Mouse (Mus musculus) hindlimb bud, embryonic 11.5 days (tissue): Measurements from ENCODE around the gene Rcan2.
"Not testable (repeated sequence)": the region's sequence is repeated elsewhere in the genome, so short reads cannot be mapped to it uniquely, and the experiment has no call there.

Source experiments
- DNase-seq: peaks from one replicate; pipeline ENCODE4 v3.0.0-alpha.2; 2012; ENCODE audit warnings: low read depth, low spot score; ENCODE audit errors: extremely low spot score

Gene Rcan2

DNA sequence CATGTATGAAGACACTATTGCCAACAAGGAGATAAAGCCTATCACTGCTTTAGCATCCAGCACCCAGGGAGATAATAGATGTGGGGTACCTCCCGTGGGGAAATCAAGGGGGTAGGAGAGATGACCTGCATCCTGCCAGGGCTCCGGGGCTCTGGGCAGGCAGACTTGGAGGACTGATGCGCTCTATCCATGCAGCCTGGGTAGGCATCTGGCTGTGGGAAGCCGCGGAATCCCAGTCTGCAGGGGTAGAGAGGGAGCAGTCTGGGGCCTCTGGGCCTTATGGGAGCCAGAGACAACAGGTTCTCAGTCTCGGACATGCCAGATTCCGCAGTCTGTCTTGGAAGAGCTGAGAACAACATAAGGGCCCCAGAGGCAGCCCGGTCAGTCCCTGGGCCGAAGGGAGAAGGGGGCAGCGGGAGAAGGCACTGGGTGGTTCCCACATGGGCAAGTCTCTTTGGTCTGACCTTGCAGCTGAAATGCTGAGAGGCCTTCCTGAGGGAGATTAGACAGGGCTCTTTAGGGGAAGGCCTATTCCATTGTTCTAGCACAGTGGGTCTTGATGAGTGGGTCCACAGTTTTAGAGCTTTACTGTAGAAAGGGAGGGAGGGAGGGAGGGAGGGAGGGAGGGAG, 23.7 kb downstream of the Rcan2 start:
- no peak for DNase-seq

DNA sequence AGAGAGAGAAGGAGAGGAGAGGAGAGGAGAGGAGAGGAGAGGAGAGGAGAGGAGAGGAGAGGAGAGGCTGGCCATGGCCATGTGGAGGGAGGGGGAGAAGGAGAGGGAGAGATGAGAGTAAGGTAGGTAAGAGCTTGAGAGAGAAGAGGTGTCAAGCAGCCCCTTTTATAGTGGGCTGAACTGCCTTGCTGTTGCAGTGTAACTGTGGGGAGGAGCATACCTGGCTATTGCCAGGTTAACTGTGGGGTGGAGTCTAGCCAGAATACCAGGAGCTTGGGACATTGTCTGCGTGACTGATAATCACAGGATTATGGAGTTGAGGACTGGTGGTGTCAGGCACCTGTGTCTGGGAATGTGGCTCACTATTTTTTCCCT, 24.2 kb downstream of the Rcan2 start:
- not testable (repeated sequence) for DNase-seq

DNA sequence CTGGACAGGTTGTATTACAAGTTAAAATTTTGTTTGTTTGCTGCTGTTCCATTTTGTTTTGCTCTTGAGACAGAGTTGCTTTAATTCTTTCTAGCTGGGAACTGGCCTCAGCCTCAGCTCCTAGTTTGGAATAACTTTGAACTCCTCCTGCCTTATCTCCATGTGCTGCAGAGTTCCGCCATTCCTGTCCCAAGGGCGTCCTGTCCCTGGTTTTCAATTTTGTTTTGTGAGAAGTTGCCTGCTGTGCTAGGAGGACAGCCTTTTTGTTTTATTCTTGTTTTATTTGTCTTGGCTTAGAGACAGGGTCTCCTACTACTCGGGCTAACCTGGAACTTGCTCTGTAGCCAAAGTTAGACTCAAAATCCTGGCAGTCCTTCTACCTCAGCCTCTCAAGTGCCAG, 26.1 kb downstream of the Rcan2 start:
- DNase-seq: no peak

DNA sequence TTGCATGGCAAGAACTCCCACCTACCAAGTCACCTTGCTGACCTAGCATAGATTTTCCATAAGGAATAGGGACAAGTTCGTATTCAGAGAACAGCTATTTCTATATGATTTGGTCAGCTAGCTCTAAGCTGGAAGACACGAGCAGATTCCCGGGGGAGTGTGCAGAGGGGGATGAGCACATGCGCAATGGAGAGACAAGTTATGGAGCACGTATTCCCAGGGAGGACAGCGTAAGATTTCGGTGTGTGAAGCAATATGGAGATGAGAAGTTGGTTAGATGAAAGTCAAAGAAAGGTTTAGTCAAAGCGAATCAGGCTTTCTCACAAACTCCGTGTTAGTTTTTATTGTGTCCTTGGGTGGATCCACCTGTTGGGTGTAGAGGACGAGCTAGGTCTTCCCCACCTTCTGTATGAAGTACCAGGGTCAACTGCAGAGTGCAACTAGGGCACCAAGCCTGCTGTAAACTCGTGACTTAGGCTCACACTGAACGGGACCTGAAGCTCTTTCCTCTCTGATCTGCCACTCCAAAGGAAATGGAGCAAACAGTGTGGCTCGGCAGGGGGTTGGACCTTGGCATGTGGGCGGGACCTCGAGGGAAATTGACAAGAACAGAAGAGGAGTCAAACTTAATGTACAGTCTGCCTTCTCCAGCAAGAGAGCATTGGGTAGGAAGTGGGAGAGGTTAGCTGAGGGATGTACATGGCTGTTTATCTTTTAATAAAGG, 31.4 kb downstream of the Rcan2 start:
- no peak for DNase-seq

DNA sequence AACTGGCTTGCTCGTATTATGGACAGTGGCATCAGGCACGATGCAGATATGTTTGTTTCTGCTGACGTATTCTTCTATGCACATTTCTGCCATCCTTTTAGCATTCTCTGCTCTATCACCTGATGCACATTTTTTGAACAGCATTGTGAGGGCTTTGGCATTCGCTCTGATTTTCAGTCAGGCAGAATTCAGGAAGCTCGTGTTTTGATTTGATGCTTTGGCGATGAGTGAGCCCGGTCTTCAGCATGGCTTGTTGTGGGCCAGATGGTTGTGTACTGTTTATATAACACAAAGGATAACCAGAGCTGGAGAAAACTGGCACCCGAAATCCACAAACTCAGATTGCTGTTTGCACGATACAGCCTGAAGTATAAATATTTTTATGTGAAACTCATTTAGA, 39.1 kb downstream of the Rcan2 start:
- DNase-seq: no peak

DNA sequence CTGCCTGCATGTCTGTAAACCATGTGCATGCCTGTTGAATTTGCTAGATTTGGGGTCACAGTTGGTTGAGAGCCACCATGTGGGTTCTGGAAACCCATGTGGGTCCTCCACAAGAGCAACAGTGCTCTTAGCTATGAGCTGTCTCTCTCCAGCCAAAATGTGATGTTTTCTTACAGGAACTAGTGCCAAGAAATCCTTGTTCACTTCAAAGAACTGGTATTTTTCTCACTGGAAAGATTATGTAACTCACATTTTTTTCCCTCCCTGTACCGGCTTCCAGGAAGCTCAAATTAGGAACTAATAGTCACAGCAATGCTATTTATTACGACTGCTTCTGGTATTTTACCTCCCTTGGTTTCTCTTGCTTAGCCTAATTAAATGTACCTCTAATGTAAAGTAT, 45.6 kb downstream of the Rcan2 start:
- no peak for DNase-seq

DNA sequence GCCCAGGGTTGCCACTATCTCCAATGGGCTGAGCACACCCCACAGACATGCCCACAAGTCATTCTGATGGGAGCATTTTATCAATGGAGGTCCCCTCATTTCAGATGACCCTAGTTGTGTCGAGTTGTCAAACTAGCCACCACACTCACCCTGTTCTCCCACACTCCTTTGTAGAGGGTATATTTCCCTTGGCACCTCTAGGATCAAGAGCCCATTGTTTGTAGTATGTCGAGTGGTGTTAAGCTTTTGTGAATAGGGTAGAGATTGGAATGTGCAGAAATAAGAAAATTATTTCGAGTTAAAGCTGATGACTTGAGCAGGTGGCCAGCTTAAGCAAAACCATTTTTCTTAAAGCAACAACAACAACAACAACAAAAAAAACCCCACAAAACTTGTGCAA, 47.8 kb downstream of the Rcan2 start:
- no peak for DNase-seq

DNA sequence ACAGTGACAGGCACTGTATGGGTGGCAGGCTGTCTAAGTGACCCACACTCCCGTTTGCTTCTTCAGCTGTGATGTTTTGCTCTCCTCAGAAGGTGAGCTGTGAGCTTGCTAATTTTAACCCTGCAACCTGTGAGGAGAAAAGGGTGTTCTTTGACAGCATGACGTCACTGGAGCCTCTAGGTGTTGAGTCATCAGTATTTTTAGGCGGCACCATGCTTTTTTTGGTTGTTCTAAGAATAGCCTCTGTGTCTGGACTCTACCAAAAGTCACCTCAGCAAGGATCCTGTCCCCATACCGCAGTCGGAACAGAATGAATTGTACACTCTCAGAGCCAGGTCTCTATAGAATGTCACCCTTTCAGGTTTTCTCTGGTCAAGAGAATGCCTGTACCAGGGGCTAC, 54.0 kb downstream of the Rcan2 start:
- DNase-seq: no peak

DNA sequence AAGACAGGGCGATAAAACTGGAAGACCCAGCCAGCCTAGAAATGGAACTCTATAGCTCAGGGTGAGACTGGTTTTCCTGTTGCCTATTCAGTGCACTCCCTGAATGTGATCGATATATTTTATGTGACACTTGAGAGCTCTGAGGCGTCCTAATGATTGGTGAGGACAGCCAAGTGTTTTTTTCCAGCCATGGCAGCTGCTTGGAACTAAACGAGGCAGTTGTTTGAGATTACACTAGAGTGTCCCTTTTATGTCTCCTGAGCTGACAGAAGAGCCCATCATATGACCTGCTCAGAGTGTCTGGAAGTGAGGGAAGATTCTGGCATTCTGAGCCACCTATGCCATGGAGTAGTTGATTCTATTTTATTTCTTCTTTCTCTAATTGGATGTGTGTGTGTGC, 54.9 kb downstream of the Rcan2 start:
- no peak for DNase-seq

DNA sequence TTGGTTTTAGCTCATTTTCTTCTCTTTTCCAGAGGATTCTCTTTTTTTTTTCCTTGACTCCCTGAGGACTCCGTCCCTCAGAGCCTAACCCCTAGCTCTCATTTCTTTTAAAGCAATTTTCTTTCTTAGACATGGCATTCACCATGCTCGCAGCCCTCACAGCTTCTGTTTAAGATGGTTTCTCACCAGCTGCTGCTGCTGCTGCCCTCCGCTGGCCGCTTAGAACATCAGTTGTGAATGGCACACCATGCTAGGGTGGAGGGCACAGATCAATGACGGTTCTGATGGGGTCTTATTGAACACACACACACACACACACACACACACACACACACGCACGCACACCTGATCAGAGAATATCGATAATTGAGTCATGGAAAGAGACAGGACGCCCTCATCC, 67.7 kb downstream of the Rcan2 start:
- no peak for DNase-seq

DNA sequence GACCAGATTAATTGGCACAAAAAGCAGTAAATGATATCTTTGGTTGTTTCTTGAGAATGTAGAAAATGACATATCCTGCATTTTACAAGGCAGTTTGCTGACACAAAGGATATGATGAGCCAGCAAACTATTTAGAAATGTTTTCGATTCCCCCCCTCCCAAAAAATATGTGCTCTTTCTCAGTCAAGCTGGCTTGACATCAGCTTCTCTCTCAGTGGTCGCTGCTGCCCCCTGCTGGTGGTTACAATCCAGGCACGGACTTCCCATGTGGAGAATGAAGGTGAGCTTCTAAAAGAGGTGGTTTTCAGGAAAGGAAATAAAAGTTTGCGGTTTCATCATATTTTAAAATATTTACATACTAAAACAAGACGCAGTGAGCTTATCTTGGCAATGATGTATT, 68.5 kb downstream of the Rcan2 start:
- DNase-seq: peak; percentile 12

DNA sequence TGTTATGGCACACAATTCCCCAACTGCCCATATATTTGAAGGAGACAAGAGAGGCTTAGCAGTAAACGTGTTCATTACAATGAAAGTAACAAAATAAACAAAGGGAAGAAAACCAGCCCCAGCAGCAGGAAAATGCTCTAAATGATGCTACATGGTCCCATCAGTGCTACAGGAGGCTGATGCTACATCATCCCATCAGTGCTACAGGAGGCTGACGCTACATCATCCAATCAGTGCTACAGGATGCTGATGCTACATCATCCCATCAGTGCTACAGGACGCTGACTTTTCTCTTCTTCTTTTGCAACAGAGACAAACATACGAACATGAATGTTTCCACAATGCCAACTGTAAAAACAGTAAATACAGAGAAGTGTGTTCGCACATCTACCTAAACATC, 73.3 kb downstream of the Rcan2 start:
- no peak for DNase-seq

DNA sequence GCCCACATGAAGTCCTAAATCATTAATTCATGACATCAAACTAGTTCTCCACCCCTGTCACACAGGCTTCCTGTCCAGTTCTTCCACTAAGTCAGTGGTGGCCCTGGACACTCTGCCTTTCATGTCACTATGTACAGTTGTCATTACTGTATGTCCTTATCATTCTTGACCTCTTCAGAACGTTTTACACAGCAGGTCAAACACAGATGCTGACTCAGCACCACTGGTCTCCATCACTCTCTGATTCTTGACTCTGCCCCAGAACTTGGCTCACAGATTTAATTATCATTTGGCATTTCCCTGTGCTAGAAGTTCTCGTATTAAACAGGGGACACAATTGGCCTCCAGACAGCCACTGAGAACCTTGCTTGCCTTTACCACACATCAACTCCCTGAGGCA, 76.3 kb downstream of the Rcan2 start:
- no peak for DNase-seq

DNA sequence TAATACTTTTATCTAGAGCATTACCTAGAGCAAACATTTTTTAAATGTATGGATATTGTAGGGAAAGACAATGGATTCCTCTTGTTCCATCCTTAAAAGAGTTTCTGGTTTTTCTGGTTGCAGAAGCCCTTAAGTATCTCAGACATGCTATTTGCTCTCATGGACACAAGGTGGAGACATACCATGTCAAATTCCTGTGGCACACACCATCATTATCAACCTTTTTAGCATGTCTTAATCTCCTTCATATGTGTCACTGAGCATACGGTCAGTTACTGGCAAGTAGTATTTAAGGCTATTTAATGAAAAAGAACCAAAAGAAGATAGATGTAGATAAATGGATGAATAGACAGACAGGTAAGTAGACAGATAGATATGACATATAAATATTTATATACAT, 81.9 kb downstream of the Rcan2 start:
- DNase-seq: peak; percentile 35

DNA sequence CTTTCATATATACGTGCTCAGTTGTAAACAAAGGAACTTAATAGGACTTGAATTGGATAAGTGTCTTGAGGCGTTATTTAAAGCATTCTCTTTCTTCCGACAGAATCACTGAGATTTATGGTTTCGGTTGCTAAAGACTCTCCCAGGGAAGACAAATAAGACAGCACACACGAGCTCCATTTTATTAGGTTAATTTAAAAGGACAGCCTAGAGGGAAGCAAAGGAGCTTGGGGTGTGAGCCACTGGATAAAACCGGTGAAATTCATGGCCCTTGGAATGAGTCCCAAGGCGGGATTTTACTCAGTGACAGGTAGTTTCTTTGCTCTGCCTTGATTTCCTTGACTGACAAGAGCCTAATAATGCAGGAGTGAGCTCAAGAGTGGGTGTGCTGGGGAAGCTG, 85.1 kb downstream of the Rcan2 start:
- DNase-seq: no peak

DNA sequence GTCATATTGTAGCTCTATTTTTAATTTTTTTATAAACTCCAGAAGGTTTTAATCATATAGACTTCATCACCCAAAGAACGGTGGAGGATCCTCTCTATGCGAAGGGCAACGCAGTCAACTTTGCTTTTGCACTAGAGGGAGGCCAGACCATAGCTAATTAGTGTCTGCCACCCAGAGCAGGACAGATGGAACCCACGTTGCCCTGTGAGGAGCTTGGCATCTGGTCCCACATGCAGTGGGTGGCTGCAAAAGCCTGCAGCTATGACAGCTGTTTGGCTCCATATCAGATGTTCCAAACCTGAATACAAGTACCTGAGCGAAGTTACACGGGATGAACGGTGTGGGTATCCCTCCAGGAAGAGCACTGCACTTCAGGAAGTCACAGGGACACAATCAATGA, 86.8 kb downstream of the Rcan2 start:
- no peak for DNase-seq

DNA sequence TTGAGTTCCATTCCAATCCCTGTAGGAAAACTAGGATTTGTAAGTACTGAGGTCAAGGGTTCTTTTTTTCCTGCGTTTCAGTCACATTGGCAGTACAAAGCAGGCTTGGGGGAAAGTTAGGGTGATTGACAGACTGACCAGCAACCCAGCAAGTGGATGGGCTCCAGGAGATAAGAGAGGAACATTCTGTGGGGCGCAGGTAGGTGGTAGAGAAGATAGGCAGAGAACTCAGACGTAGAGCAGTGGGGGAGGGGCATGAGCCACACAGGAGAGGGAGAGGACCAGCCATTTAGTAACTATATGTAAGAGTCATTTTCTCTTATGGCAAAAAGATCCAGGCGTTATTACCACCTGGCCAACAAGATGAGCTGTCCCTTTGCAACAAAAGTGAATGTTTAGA, 96.2 kb downstream of the Rcan2 start:
- DNase-seq: no peak

DNA sequence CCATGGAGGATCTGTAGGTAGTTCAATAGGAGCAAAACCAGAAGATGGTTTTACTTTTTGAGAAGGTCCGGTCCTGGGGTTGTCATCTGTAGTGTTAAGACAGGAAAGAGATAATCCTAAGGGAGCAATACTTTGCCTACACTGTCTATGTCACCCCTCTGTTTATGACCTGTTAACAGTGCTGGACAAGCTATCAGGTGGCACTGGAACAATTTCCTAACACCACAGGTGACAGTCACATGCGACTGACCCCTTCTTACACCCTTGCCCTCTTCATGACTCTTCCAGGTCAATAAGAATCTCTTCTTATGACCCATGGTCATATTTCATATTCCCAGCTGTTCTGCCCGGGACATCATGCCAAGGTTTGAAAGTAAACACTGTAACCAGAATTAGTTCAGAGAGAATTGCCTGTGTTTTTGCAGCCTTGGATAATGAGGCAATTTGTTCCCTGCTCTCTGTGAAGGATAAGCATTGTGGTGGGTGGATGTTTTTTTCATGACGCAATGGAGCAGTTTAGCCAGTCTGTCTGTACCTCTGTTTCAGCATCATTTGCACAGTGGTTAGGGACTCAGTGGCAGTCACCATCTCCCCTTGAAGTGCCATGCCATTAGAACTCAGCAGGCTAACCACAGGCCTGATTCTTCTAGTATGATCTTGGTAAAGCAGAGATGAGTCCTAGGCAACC, 98.4 kb downstream of the Rcan2 start:
- DNase-seq: no peak

DNA sequence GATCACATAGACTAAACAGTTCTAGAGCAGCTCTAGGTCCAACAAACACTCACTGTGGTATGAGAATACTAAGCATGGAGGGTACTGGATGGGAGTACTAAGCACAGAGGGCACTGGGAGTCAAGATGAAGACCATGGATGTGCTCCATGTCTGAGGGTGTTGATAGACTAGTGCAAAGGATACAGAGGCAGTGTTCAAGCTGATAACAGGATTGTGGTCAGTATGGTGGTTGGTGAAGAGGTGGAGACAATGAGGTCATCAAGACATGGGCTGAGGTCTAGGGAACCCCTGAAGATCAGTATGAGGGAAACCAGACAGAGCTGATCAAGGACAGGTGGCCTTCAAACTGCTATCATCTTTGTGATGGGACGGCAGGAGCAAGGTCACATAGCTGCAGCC, 99.0 kb downstream of the Rcan2 start:
- DNase-seq: no peak

DNA sequence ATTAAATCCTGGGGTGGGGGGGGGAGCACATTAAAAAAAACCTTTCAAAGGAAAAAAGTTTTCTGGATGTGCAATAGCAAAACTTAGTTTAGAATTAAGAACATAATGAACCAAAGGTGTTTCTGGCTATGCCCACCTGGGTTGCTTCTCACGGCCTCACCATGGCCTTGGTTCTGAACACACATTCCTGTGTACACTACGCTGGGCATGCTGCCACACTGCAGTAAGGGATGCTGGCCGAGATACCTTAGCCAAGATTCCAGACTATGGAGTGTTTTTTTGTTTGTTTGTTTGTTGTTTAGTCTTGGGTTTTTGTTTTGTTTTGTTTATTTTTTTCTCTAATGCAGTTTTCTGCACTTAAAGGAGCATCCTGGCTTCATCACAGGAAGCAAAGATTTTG, 100.3 kb downstream of the Rcan2 start:
- DNase-seq: no peak

DNA sequence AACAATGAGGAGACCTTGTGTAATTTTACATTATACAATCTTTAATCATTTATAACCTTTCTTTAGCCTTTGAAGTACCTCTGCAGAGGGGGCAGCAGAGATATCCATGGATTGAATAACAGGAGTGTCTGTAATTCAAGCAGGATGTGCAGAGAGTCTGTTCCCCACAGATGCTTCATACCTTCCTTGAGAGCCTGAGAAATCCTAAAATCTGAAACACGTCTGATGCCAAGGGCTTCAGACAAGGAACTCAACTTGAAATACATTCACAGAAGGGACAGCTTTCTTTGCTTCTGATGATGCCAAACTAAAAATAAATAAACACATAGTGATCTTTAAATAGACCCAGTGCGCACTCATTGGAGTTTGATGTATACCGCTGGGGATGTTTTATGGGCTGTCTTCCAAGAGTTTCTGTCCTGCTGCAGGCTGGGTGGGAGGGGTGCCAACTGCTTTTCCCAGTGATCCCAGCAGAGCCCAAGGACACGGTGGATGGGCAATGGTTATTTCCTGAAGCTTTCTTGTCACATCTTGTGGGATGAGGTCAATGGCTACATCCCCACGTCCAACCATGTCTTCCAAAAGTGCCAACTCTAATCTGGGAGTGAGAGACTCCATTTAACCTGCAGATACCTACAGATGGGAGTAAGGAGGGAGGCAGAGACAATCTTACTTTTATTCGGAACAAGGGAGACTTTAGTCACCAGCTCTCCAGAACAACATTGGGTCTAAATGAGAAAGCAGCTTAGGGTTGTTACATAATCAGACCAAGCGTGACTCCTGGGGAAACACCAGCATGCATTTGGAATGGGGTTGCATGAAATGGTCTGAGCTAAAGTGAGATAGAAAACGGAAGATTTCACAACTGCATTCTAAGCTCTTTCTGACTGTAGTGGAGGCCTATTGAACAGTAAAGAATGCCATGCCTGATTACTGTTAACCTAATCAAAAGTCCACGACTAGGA, 102.9 kb downstream of the Rcan2 start:
- no peak for DNase-seq
